Mouse (Mus musculus) heart, postnatal 0 days (tissue): ENCODE measurements at regions not wholly inside any gene's neighbourhood (a gene's known extent, or its start where the extent isn't known, plus 50 kb on each side); places are given as distances from the start of the nearest gene placed in this dataset.

Experiments
- CTCF ChIP-seq: IDR thresholded peaks from 2 replicates; pipeline ENCODE4 v1.5.1; 2016; ENCODE audit warnings: antibody characterized with exemption, control low read depth, low read depth
- EP300 ChIP-seq: IDR thresholded peaks from 2 replicates; pipeline ENCODE4 v1.6.1; 2016; ENCODE audit warnings: antibody characterized with exemption, low read depth

DNA sequence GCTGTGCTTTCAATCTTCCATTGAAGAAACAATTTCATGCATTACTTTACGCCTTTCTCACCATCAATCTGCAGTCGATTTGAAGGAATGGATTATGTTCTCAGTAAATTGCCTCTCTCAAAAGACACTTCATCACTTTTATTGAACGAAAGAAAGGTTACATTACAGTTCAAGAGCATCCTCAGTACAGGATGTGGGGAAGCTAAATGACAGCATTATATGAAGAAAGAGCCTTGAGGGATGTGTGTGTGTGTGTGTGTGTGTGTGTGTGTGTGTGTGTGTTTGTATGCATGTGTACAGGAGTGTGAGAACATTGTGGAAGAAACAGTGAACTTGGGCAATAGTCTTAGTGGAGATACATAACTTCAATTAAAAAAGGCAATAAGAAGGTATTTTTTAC, 311.8 kb upstream of the Rnaseh2b start:
- TF ChIP-seq CTCF: no peak
- TF ChIP-seq EP300: no peak
